Mouse (Mus musculus) cerebellum, postnatal 36 days (tissue): ENCODE results near the gene Trappc6a.
"Not testable (repeated sequence)": the region's sequence is repeated elsewhere in the genome, so short reads cannot be mapped to it uniquely, and the experiment has no call there.

ENCODE experiments used
- DNase-seq, 2 experiments: peaks; one replicate each; pipeline ENCODE4 v3.0.0; 2021 to 2022; ENCODE audit warnings: mixed read lengths in 2 of 2

Trappc6a gene

GRCm38 (mm10) chr7:19491731-19492130, 16.5 kb upstream of the Trappc6a start:
- no peak for DNase-seq

- DNase-seq, result no peak
Measured at GRCm38 (mm10) chr7:19494751-19495474, 13.3 kb upstream of the Trappc6a start.

- no peak for DNase-seq
Measured at GRCm38 (mm10) chr7:19495521-19496213, 12.5 kb upstream of the Trappc6a start.

- DNase-seq, result no peak
Measured at GRCm38 (mm10) chr7:19496214-19496555, 12.0 kb upstream of the Trappc6a start.

- DNase-seq, result no peak
Measured at GRCm38 (mm10) chr7:19498326-19498725, 9.9 kb upstream of the Trappc6a start.

- DNase-seq, result no peak
Measured at GRCm38 (mm10) chr7:19500420-19501363, 7.5 kb upstream of the Trappc6a start.

GRCm38 (mm10) chr7:19501658-19502057, 6.5 kb upstream of the Trappc6a start:
- DNase-seq, result no peak

DNA sequence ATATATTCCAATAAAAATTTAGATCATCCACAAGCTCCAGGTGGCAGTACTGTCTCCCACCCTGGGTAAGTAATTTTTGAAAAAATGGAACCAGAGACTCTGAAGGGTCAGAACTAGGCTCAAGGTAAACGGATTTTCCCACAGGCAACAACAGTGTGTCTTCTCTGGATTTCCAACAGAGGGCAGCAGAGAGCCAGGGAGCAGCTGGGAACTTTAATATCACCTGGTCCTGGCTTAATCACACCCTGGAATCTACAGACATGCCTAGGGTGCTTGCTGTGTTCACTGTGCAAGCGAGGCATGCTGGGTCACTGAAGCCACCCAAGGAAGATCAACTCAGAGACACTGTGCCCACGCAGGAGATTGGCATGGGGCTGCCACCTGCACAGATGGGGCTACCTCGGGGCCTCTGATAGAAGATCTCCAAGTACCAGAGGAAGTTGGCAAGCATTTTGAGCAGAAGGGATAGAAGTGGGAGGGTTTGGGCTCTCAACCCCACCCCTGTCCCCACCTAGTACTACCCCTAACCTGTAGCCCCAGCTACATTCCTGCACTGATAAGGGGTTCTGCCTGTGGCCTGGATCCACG, 4.6 kb upstream of the Trappc6a start:
- DNase-seq, result peak; percentile 62 to 66

DNA sequence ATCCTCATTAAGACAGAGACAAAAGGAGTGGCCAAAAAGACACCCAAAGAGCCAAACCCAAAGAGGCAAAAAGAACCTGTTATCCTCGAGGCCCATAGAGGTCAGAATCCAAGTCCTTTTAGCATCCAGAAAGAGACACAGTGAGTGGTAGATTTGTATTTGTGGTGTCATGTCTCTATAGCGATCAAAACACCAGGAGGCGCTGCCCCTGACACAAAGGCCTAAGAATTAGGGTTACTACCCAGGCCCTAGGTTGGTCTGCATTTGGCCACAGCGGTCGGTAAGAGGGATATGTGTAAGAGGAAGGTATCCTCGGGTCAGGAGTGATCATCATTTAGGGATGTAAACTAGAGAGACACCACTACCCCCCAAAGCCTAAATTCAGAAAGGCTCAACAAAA, 1.9 kb upstream of the Trappc6a start:
- DNase-seq, result no peak

DNA sequence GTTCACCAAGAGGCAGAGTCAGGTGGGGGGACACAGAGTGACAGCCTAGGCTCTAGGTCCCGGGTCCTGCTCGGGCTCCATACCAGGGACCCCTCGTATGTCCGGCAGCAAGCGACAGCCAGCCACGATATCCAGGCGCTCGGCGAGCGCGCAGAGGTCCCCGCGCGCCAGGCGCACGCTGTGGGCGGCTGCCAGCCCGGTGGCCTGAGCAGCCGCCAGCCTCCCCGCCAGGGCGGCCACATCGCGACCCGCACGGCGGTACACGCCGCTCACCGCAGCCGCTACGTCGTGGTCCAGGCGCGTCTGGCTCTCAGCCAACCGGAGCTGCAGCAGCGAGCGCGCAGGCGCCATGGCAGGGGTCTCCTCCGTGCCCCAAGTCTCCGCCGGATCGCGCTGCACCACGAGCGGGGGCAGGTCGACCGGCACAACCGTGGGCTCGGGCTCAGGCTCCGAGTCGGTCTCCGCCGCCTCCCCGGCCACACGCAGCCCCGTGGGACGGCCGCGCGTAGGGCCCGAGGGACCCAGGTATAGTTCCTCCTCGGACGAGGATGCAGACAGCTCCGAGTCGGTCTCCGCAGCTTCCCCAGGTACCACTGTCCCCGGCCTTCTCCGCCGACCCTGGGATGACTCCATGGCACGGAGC, 1.1 kb upstream of the Trappc6a start:
- DNase-seq, result peak in 1 of 2 experiments; percentile 38

- no peak for DNase-seq
Measured at GRCm38 (mm10) chr7:19507612-19507981, 598 bp upstream of the Trappc6a start.

GRCm38 (mm10) chr7:19508924-19509568, 851 bp downstream of the Trappc6a start:
- no peak for DNase-seq

DNA sequence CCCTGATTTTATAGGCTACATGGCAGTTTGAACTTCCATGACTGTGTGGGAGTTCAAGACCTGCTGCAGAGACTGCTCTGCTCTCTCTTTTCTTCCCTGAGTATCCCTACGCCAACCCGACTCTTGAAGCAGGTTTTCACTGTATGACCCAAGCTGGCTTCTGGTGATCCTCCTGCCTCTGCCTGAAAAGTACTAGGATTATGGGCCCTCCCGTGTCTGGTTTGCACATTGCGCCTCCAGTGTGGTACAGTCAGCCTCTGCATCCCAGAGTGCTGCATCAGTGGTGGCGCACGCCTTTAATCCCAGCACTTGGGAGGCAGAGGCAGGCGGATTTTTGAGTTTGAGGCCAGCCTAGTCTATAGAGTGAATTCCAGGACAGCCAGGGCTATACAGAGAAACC, 1.6 kb downstream of the Trappc6a start:
- no peak for DNase-seq

- DNase-seq, result not testable (repeated sequence)
Measured at GRCm38 (mm10) chr7:19511934-19512333, 3.7 kb downstream of the Trappc6a start.

GRCm38 (mm10) chr7:19512353-19512752, 4.2 kb downstream of the Trappc6a start:
- DNase-seq, result no peak

DNA sequence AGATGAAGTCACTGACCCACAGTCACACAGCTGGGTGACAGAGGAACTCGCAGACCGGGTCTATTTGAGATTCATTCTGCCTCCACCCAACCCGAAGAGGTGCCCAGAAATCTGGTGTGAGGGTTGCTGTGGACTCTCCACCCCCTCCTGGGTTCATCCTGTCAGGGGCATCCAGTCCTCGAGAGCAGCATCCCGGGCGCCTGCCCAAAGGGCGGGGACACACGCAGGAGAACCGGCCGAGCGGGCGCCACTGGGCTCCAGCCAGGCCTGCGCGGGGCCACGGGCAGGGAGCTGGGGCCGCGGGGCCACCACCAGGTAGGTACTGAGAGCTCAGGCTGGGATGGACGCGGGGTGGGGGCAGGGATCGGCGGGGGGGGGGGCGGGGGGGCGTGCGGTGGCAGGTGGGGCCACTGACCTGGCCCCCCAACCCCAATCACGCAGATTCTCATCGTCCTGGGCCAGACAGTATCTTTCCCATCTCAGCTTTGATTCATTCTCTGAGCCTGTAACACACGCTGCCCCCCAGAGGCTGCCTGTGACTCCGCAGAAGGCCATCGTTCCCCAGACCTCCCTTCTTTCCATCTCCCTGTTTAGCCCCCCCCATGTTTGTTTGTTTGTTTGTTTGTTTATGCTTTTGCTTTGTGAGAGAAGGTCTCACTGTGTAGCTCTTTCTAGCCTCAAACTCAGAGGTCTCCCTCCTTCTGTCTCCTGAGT, 9.6 kb downstream of the Trappc6a start, which contains the start of gene Nkpd1:
Gene Nkpd1, plus strand, starts transcription at position 187 of the 714 bp plus-strand sequence.
- peak; percentile 49 to 64 for DNase-seq

GRCm38 (mm10) chr7:19520032-19520431, 11.8 kb downstream of the Trappc6a start:
- DNase-seq, result no peak

- DNase-seq, result no peak
Measured at GRCm38 (mm10) chr7:19523017-19523756, 15.0 kb downstream of the Trappc6a start.

- peak in 1 of 2 experiments; percentile 37 for DNase-seq
Measured at GRCm38 (mm10) chr7:19523757-19524419, 15.7 kb downstream of the Trappc6a start.
